Mouse (Mus musculus) liver, adult 2 months (tissue): ENCODE results near the gene Gm17651.

ENCODE experiments used
- CTCF ChIP-seq: fragments of 200-500 bp; IDR thresholded peaks from 2 replicates; pipeline ENCODE4 v1.5.1; 2011; ENCODE audit warnings: low read depth, low read length, control low read depth
- POLR2A ChIP-seq: fragments of 200-500 bp; IDR thresholded peaks from 2 replicates; pipeline ENCODE4 v1.6.1; 2011; ENCODE audit warnings: low read length, control low read depth; ENCODE audit not compliant: insufficient read depth; ENCODE audit errors: extremely low read depth

DNA sequence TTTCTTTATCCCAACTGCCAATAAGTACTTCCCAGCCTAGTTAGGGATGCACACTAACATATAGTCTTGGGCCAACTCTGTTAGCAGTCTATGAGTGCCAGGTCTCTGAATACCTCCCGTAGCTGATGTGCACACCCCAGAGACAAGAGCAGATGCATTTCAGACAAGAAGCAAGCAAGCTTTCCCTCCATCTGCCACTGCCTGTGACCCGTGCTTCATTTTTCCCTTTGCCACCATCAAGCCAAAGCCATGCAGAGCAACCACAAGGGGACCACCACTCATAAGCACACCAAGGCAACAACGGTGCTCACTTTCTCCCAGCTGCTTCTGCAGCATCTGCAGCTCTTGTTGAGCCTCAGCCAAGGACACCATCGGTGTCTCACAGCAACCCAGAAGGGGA is 32.1 kb upstream of the Gm17651 start:
- TF ChIP-seq POLR2A, result no peak
- no peak for TF ChIP-seq CTCF
